Mouse (Mus musculus) midbrain, embryonic 12.5 days (tissue): ENCODE measurements around the gene Ercc6l. TPM values are rescaled to one million over a fixed set of nuclear protein-coding genes. Genes with fewer than 3 reads are reported as not detected.

Source experiments
- ATAC-seq: fragments of 200-750 bp; cut with Nextera tagmentation; 2 replicates; pipeline ENCODE4 v1.8.0; 2017; ENCODE audit warnings: low read depth, moderate TSS enrichment, moderate library complexity; ENCODE audit not compliant: low FRiP score
- H3K27ac ChIP-seq: fragments of 300-500 bp; sonication (generic); replicated peaks from 2 replicates; pipeline ENCODE4 v1.5.1; 2016; ENCODE audit warnings: mild to moderate bottlenecking
- H3K27me3 ChIP-seq: fragments of 300-500 bp; sonication (generic); 2 replicates; pipeline ENCODE4 v1.6.1; 2016; ENCODE audit warnings: mild to moderate bottlenecking
- H3K36me3 ChIP-seq: fragments of 300-500 bp; sonication (generic); 2 replicates; pipeline ENCODE4 v1.6.1; 2016
- H3K4me1 ChIP-seq: fragments of 300-500 bp; sonication (generic); 2 replicates; pipeline ENCODE4 v1.6.1; 2016
- H3K4me2 ChIP-seq: fragments of 300-500 bp; sonication (generic); replicated peaks from 2 replicates; pipeline ENCODE4 v1.6.1; 2016; ENCODE audit warnings: mild to moderate bottlenecking, moderate library complexity
- H3K4me3 ChIP-seq: fragments of 300-500 bp; sonication (generic); 2 replicates; pipeline ENCODE4 v1.5.1; 2016; ENCODE audit warnings: mild to moderate bottlenecking
- H3K9ac ChIP-seq: fragments of 300-500 bp; sonication (generic); replicated peaks from 2 replicates; pipeline ENCODE4 v1.6.1; 2016; ENCODE audit warnings: mild to moderate bottlenecking, moderate library complexity
- H3K9me3 ChIP-seq: fragments of 300-500 bp; sonication (generic); 2 replicates; pipeline ENCODE4 v1.6.1; 2016; ENCODE audit warnings: mild to moderate bottlenecking
- WGBS: fragments of 180-500 bp; shearing (Covaris S2); methylation state at CpG from one replicate; pipeline ENCODE4 v1.1.7; 2016; 5-methylcytosine and 5-hydroxymethylcytosine counted together
- polyA plus RNA-seq: library from polyadenylated mRNA; unstranded; fragments of >200 nt; fragmentation: Nextera tagmentation; extraction: Ambion mirVana; gene quantifications from 2 replicates; pipeline ENCODE4 v1.2.1, GENCODE M21; 2016

Ercc6l gene
- polyA plus RNA-seq, 1 experiment from 2014 or later: 13.9 TPM

DNA sequence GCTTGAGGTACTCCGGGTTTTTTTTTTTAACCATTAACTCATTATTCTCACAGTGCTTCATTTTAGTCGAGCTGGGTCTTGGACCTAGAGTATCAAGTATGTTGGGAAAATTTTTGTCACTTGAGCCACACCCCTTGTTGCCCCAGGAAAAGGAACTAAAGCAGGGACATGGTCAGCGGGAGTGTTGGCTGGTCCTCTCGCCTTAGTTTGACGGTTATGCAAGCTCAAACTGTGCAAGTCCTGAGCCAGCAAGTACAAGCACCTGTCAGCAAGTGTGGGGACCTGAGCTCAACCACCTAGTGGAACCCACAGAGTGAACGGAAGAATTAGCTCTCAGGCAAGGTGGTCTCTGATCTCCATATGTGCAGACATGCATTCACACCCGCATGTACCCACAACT lies 55.0 kb downstream of the Ercc6l start:
- no peaks in the 10 kb centered on the region for H3K9me3 ChIP-seq
- peaks cover 16% of the 10 kb centered on the region for H3K27me3 ChIP-seq
- H3K4me2 ChIP-seq: no peak overlapping the region
- no peak for ATAC-seq
- no peaks in the 10 kb centered on the region for H3K4me1 ChIP-seq
- H3K36me3 ChIP-seq: no peaks in the 10 kb centered on the region
- H3K27ac ChIP-seq: no peak overlapping the region
- WGBS: 63% methylated on average over 7 of the region's 7 CpGs
- H3K9ac ChIP-seq: no peak overlapping the region
- H3K4me3 ChIP-seq: no peak overlapping the region

DNA sequence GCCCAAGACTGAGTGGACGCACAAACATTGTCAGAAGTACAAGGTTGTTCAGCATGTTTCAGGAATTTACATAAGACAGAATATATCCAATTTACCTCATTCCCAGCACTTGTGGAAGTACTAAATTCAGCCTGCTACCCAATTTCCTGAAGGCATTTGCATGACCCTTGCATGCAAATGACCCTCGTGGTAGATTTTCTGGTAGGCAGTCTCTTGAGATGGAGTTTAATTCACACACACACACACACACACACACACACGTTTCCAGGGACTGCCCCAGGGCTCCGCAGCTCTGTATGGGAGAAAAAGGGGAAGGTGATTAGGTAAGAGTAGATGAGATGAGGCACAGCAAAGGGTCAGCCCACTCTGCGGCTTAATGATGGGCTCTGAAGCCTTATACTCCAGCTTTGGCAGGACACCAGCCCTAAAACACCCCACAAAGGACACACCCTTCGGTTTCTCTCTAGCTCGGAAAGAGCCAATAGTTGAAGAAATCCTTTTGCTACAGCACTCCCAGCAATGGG lies 62.4 kb downstream of the Ercc6l start:
- ATAC-seq: no peak
- H3K9me3 ChIP-seq: no peaks in the 10 kb centered on the region
- no peaks in the 10 kb centered on the region for H3K4me1 ChIP-seq
- H3K27ac ChIP-seq: no peak overlapping the region
- no peaks in the 10 kb centered on the region for H3K36me3 ChIP-seq
- H3K9ac ChIP-seq: no peak overlapping the region
- WGBS: 77% methylated on average over 7 of the region's 7 CpGs
- no peak overlapping the region for H3K4me2 ChIP-seq
- no peak overlapping the region for H3K4me3 ChIP-seq
- H3K27me3 ChIP-seq: peaks cover 26% of the 10 kb centered on the region

Other genes with a start within 250 kb of the Ercc6l start
- gene Rtl5, start 85.8 kb downstream of the Ercc6l start, polyA plus RNA-seq: 6.2 and 6.5 TPM in 2 replicates
- 75.5 and 79.3 TPM in 2 replicates for gene Pin4, start 37.6 kb downstream of the Ercc6l start, polyA plus RNA-seq
- gene Rps4x, start 32.3 kb upstream of the Ercc6l start, polyA plus RNA-seq: 479 and 497 TPM in 2 replicates
- gene Cited1, start 95.1 kb upstream of the Ercc6l start, polyA plus RNA-seq: 5.3 and 7.9 TPM in 2 replicates